Mouse (Mus musculus): ENCODE results near the gene Lyzl6. TPM values are rescaled to one million over a fixed set of nuclear protein-coding genes. Genes with fewer than 3 reads are reported as not detected.
A peak's percentile ranks its signal among the peaks of the same experiment; 100 is the strongest.

Lyzl6 gene
- polyA plus RNA-seq, 2 experiments = not detected

DNA sequence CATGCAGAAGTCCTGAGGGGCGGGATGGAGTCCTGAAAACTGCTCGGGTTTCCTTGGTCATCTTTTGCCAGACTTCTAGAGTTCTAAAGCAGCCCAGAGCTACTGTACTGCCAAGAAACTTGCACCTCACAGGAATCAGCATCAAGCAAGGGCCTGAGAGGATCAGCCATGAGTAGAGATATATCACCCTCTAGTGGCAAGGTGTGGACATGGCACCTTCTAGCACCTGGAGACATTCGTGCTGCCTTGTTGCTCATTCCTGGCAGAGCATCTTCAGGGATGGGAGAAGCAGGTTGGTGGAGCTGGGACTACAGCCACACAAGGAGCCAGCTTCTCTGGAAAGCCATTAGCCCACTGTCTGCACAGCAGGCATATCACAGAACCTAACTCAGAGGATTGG lies 36.9 kb upstream of the Lyzl6 start:
- TF ChIP-seq POLR2A (IDR thresholded peaks at IDR 0.05; ENCODE audit: borderline replicate concordance, extremely low read depth, insufficient read depth, insufficient read length) = no peak
- no peak for ATAC-seq (ENCODE audit: low FRiP score, low read depth)
- Histone ChIP-seq H3K27ac (replicated peaks; ENCODE audit: low read depth, low read length) (no peak overlapping the region), H3K9ac (ENCODE audit: low read depth, low read length, severe bottlenecking) (no peak overlapping the region), H3K4me1 (ENCODE audit: control insufficient read depth, insufficient read depth, low read length) (no peaks in the 10 kb centered on the region), H3K27me3 (ENCODE audit: control insufficient read depth, insufficient read depth, low read length) (no peaks in the 10 kb centered on the region), H3K4me2 (replicated peaks; ENCODE audit: low read depth, low read length, severe bottlenecking) (no peak overlapping the region), H3K36me3 (ENCODE audit: control insufficient read depth, insufficient read depth, low read length) (peaks cover 34% of the 10 kb centered on the region), H3K9me3 (ENCODE audit: control insufficient read depth, low read length) (no peaks in the 10 kb centered on the region), H3K4me3 (replicated peaks; ENCODE audit: low read length) (no peak overlapping the region)
- DNase-seq (ENCODE audit: low spot score) = peak; percentile 78
- WGBS = 40% methylated on average over 3 of the region's 3 CpGs

DNA sequence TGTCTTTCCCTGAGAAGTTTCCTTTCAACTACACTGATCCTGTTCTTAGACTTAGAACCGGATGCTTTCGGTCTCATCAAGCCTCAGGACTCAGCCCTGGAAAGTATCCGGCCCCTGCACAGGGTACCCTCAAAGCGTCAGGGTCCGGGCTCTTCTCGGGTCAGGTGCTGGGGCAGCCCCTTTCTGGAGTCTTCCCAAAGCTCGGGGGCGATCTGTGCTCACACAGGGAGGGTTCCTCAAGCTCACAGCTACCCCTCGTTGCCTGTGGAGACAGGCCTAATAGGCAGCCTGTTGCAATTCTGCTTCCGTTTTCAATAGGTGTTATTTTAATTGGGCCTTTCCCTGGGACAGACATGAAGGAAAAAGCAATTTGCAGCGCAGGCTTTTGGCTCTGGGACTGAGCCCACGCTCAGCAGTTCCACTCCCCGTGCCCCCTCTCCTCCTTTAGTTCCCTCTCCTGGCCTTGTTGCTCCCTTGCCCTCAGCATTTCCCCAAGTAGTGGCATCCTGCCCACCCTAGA lies 28.3 kb upstream of the Lyzl6 start:
- H3K9me3 ChIP-seq (ENCODE audit: control insufficient read depth, low read length) = no peaks in the 10 kb centered on the region
- no peaks in the 10 kb centered on the region for H3K36me3 ChIP-seq (ENCODE audit: control insufficient read depth, insufficient read depth, low read length)
- ATAC-seq (ENCODE audit: low FRiP score, low read depth) (no peak), DNase-seq (ENCODE audit: low spot score) (no peak)
- no peak overlapping the region for H3K9ac ChIP-seq (ENCODE audit: low read depth, low read length, severe bottlenecking)
- TF ChIP-seq POLR2A (IDR thresholded peaks at IDR 0.05; ENCODE audit: borderline replicate concordance, extremely low read depth, insufficient read depth, insufficient read length) = no peak
- 0 out of 2 replicates have a peak, but pooled peaks cover 4% of the 10 kb centered on the region for H3K27me3 ChIP-seq (ENCODE audit: control insufficient read depth, insufficient read depth, low read length)
- no peak overlapping the region for H3K4me3 ChIP-seq (replicated peaks; ENCODE audit: low read length)
- no peak overlapping the region for H3K27ac ChIP-seq (replicated peaks; ENCODE audit: low read depth, low read length)
- H3K4me2 ChIP-seq (replicated peaks; ENCODE audit: low read depth, low read length, severe bottlenecking) = no peak overlapping the region
- WGBS = 37% methylated on average over 13 of the region's 13 CpGs
- peaks cover 11% of the 10 kb centered on the region; the same call in 1 of the 2 replicates for H3K4me1 ChIP-seq (ENCODE audit: control insufficient read depth, insufficient read depth, low read length)

DNA sequence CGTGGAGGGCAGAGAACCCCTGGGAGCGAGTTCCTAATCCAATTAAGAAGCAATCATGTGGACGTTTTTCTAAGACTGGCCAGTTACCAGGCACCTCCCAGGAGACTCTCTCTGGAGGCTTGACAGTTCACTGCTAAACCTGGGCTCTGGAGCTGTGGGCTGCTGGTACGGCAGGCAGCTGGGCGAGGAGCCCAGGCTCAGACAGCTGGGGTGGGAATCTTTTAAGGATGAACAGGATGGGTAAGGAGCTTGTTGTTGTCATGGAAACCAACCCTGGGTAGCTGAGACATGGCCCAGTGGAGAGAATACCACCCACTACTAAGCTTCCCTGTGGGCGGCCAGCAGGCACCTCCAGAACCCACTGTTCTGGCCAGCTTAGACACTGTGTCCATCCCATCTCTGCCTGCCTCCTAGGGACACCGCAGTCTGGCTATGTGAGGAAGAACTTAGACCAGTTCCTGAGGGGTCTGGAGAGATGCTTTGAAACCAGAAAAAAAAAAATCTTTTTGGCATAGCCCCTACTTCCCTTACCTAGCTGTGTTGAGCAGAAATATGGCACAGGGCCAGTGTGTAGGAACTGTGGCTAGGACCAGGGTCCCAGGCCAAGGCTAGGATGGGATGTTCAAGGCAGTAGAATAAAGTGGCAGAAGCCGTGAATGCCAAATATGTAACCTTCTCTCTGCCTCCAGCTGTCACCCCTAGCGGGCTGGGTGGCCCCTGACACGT lies 27.7 kb upstream of the Lyzl6 start:
- H3K27ac ChIP-seq (replicated peaks; ENCODE audit: low read depth, low read length) = no peak overlapping the region
- no peak for DNase-seq (ENCODE audit: low spot score)
- H3K36me3 ChIP-seq (ENCODE audit: control insufficient read depth, insufficient read depth, low read length) = no peaks in the 10 kb centered on the region
- H3K4me1 ChIP-seq (ENCODE audit: control insufficient read depth, insufficient read depth, low read length) = peaks cover 11% of the 10 kb centered on the region; the same call in 1 of the 2 replicates
- H3K4me3 ChIP-seq (replicated peaks; ENCODE audit: low read length) = no peak overlapping the region
- 37% methylated on average over 10 of the region's 10 CpGs for WGBS
- no peak for ATAC-seq (ENCODE audit: low FRiP score, low read depth)
- no peak overlapping the region for H3K4me2 ChIP-seq (replicated peaks; ENCODE audit: low read depth, low read length, severe bottlenecking)
- H3K9ac ChIP-seq (ENCODE audit: low read depth, low read length, severe bottlenecking) = 0 out of 2 replicates have a peak overlapping the region, but pooled peaks have one; percentile 17
- no peak for TF ChIP-seq POLR2A (IDR thresholded peaks at IDR 0.05; ENCODE audit: borderline replicate concordance, extremely low read depth, insufficient read depth, insufficient read length)
- 0 out of 2 replicates have a peak, but pooled peaks cover 4% of the 10 kb centered on the region for H3K27me3 ChIP-seq (ENCODE audit: control insufficient read depth, insufficient read depth, low read length)
- H3K9me3 ChIP-seq (ENCODE audit: control insufficient read depth, low read length) = no peaks in the 10 kb centered on the region

DNA sequence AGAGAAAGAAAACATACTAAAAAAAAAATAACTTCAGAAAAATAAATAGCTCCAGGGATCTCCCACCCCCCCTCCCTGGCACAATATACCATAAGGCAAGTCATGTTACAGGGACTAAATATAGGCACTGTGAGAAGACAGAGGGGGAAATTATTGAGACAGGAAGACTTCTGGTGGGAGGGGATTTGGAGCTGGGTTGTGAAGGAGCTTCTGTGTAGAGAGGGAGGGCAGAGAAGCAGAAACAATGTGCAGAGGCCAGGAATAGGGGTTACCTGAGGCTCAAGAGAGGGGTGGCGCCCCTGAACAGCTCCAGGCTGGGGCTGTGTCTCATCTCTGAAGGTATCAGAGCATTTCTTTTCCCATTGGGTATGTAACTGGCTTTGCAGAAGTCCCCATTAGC lies 27.0 kb upstream of the Lyzl6 start:
- H3K27ac ChIP-seq (replicated peaks; ENCODE audit: low read depth, low read length) = no peak overlapping the region
- no peak for TF ChIP-seq POLR2A (IDR thresholded peaks at IDR 0.05; ENCODE audit: borderline replicate concordance, extremely low read depth, insufficient read depth, insufficient read length)
- 0 out of 2 replicates have a peak overlapping the region, but pooled peaks have one; percentile 17 for H3K9ac ChIP-seq (ENCODE audit: low read depth, low read length, severe bottlenecking)
- H3K27me3 ChIP-seq (ENCODE audit: control insufficient read depth, insufficient read depth, low read length) = 0 out of 2 replicates have a peak, but pooled peaks cover 4% of the 10 kb centered on the region
- H3K36me3 ChIP-seq (ENCODE audit: control insufficient read depth, insufficient read depth, low read length) = no peaks in the 10 kb centered on the region
- ATAC-seq (ENCODE audit: low FRiP score, low read depth) (no peak), DNase-seq (ENCODE audit: low spot score) (no peak)
- H3K4me1 ChIP-seq (ENCODE audit: control insufficient read depth, insufficient read depth, low read length) = peaks cover 11% of the 10 kb centered on the region; the same call in 1 of the 2 replicates
- WGBS = 67% methylated on average over 1 of the region's 1 CpGs
- no peak overlapping the region for H3K4me2 ChIP-seq (replicated peaks; ENCODE audit: low read depth, low read length, severe bottlenecking)
- no peak overlapping the region for H3K4me3 ChIP-seq (replicated peaks; ENCODE audit: low read length)
- no peaks in the 10 kb centered on the region for H3K9me3 ChIP-seq (ENCODE audit: control insufficient read depth, low read length)

DNA sequence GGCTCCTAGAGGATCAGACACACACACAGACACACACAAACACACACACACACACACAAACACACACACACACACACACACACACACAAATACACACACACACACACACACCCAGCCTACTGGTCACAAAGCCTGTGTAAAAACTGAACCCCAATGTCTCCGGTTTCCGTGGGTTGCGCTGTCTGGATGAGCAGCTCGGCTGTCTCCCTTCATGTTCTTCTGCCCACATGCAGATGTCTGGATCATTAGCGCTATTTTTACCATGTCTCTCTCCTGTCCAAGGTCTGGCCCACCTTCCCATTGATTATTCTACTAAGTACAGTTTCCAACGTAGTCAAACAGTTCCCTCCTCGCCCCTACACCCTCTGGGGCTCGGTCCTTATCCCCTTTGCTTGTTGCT lies 24.4 kb upstream of the Lyzl6 start:
- H3K4me3 ChIP-seq (replicated peaks; ENCODE audit: low read length) = no peak overlapping the region
- H3K4me2 ChIP-seq (replicated peaks; ENCODE audit: low read depth, low read length, severe bottlenecking) = no peak overlapping the region
- H3K36me3 ChIP-seq (ENCODE audit: control insufficient read depth, insufficient read depth, low read length) = no peaks in the 10 kb centered on the region
- DNase-seq (ENCODE audit: low spot score) = no peak
- 81% methylated on average over 8 of the region's 8 CpGs for WGBS
- peaks cover 11% of the 10 kb centered on the region; the same call in 1 of the 2 replicates for H3K4me1 ChIP-seq (ENCODE audit: control insufficient read depth, insufficient read depth, low read length)
- H3K9me3 ChIP-seq (ENCODE audit: control insufficient read depth, low read length) = no peaks in the 10 kb centered on the region
- no peak overlapping the region for H3K9ac ChIP-seq (ENCODE audit: low read depth, low read length, severe bottlenecking)
- ATAC-seq (ENCODE audit: low FRiP score, low read depth) = no peak
- H3K27ac ChIP-seq (replicated peaks; ENCODE audit: low read depth, low read length) = no peak overlapping the region
- TF ChIP-seq POLR2A (IDR thresholded peaks at IDR 0.05; ENCODE audit: borderline replicate concordance, extremely low read depth, insufficient read depth, insufficient read length) = no peak
- 0 out of 2 replicates have a peak, but pooled peaks cover 4% of the 10 kb centered on the region for H3K27me3 ChIP-seq (ENCODE audit: control insufficient read depth, insufficient read depth, low read length)
